Mouse (Mus musculus): ENCODE measurements around the gene Ifrd2. TPM values are rescaled to one million over a fixed set of nuclear protein-coding genes. Genes with fewer than 3 reads are reported as not detected.

Gene Ifrd2
- polyA plus RNA-seq, 1 experiment from 2014 or later, result 55.0 TPM

DNA sequence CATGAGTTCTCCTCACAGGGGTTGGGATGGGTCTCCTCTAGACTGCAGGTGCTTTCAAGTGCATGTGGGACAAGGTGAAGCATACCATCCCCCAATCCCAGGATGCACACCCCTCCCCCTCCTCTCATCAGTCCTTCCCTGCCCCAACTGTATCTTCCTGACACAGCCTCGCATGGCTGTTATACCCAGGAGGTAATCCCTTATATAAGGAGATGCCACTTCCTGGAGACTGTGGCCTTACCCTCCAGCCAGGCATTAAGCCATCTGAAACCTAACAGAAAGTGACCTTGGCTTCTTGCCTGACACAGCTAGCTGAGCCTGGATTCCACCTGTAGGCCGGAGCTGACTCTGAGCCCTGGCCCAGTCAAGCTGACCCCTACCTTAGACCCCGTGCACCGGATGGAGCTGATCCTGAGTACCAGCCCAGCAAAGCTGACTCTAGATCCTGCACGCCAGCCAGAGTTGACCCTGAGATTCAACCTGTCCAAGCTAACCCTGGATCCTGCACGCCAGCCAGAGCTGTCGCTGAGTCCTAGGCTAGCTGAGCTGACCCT lies 4.9 kb upstream of the Ifrd2 start:
- H3K36me3 ChIP-seq, result peaks cover 35% of the 10 kb centered on the region
- 0 out of 2 replicates have a peak overlapping the region, but pooled peaks have one; percentile 2 for H3K4me3 ChIP-seq
- WGBS, result 91% methylated on average over 7 of the region's 7 CpGs

DNA sequence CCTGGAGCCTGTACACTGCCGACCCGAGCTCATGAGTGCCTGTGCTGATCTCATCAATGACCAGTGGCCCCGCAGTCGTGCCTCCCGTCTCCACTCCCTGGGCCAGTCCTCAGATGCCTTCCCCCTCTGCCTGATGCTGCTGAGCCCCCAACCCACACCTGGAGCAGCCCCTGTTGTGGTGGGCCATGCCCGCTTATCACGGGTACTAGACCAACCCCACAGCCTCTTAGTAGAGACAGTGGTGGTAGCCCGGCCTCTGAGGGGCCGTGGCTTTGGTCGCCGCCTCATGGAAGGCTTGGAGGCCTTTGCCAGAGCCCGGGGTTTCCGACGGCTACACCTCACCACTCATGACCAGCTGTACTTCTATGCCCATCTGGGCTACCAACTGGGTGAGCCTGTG lies 4.3 kb upstream of the Ifrd2 start:
- WGBS, result 95% methylated on average over 14 of the region's 14 CpGs
- no peak overlapping the region for H3K27ac ChIP-seq
- H3K9me3 ChIP-seq (replicated peaks), result no peaks in the 10 kb centered on the region
- H3K27me3 ChIP-seq (ENCODE audit: low read depth, poor library complexity, severe bottlenecking), result no peaks in the 10 kb centered on the region
- H3K36me3 ChIP-seq, result peaks cover 33% of the 10 kb centered on the region
- H3K4me3 ChIP-seq, result no peak overlapping the region
- H3K4me1 ChIP-seq, result peaks cover 48% of the 10 kb centered on the region
- DNase-seq (ENCODE audit: low spot score), result no peak

More for the DNA sequence above, 4.9 kb upstream of the Ifrd2 start:
- Histone ChIP-seq H3K27me3 (ENCODE audit: low read depth, poor library complexity, severe bottlenecking) (no peaks in the 10 kb centered on the region), H3K9me3 (replicated peaks) (no peaks in the 10 kb centered on the region), H3K4me1 (peaks cover 48% of the 10 kb centered on the region), H3K27ac (no peak overlapping the region)
- DNase-seq (ENCODE audit: low spot score), result no peak

DNA sequence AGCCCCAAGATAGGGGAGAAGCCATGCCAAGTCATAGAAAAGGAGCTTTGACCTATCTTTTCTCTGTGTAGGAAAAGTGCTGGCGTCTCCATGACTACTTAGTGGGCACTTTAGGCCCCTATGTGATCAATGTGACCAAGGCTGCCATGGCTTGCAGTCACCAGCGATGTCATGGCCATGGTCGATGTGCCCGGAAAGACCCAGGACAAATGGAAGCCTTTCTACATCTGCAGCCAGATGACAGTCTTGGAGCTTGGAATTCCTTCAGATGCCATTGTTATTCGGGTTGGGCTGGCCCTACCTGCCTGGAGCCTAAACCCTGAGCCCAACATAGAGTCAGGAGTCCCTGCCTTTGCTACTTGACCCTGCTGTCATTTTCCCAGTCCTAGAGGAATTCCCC lies 938 bp upstream of the Ifrd2 start:
- H3K9me3 ChIP-seq (replicated peaks), result no peaks in the 10 kb centered on the region
- H3K36me3 ChIP-seq, result peaks cover 49% of the 10 kb centered on the region
- H3K27me3 ChIP-seq (ENCODE audit: low read depth, poor library complexity, severe bottlenecking), result no peaks in the 10 kb centered on the region
- H3K4me3 ChIP-seq, result no peak overlapping the region
- peaks cover 30% of the 10 kb centered on the region for H3K4me1 ChIP-seq
- WGBS, result 89% methylated on average over 5 of the region's 5 CpGs
- H3K27ac ChIP-seq, result peak overlapping the region; percentile 38; the same call in 1 of the 2 replicates
- DNase-seq (ENCODE audit: low spot score), result no peak

DNA sequence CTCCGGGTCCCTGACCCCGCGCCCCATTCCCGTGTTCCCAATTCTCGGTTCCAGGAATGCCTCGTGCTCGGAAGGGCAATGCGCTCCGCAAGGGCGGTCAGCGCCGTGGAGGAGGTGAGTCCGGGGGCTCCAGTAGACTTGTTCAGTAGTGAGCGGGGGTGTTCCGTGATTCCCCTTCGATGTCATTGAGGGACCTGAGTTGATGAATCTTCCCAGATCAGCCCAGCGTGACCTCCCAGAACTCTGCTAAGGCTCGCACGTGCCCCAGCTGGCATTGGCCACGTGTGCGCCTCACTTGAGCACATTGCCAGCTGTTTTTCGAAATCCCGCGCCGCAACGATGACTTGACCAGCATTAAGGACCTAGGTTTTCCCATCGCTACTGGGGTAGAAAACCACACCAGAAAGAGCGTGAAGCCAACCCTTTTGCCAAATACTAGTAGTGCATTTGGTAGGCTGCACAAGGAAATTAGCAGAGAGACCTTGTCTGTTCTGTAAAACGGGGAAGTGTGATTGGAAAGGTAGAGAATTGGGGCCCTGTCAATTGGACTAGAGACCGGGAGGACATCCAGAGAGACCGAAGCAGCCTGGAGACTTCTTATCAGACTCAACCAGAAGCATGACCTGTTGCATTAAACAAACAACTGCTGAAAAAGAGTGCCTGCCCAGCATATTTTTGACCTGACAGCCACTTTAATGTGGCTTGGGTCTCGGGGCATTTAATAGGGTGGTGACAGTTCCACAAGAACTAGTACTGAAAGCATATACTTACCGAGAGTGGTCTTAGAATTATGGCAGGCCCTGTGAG lies 594 bp downstream of the Ifrd2 start:
- peaks cover 26% of the 10 kb centered on the region for H3K4me1 ChIP-seq
- no peaks in the 10 kb centered on the region for H3K9me3 ChIP-seq (replicated peaks)
- H3K4me3 ChIP-seq, result peak overlapping the region; percentile 70
- peak overlapping the region; percentile 80 for H3K27ac ChIP-seq
- 5% methylated on average over 33 of the region's 33 CpGs for WGBS
- DNase-seq (ENCODE audit: low spot score), result no peak
- no peaks in the 10 kb centered on the region for H3K27me3 ChIP-seq (ENCODE audit: low read depth, poor library complexity, severe bottlenecking)
- H3K36me3 ChIP-seq, result peaks cover 59% of the 10 kb centered on the region

DNA sequence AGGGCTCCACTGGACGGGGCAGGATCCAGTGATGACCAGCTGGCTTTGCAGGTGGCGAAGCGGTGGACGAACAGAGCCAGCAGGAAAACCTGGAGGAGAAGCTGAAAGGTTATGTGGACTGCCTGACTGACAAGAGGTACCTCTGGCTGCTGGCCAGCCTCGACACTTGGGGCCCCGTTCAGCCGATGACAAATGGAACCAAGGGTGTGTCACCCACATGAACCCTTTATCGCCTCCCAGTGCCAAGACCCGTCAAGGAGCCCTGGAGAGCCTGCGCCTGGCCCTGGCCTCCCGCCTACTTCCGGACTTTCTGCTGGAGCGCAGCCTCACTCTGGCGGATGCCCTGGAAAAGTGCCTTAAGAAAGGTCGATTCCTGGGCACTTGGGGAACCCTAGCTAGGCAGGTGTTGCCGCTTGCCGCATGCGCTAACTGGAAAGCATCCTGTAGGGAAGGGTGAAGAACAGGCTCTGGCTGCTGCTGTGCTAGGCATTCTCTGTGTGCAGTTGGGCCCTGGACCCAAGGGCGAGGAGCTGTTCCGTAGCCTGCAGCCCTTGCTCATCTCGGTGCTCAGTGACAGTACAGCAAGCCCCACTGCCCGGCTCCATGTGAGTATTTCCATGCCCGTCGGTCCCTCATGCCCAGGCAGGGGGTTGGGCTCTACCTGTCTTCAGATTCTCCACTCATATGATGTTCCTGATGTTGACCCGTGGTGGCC lies 2.8 kb downstream of the Ifrd2 start:
- no peaks in the 10 kb centered on the region for H3K9me3 ChIP-seq (replicated peaks)
- no peaks in the 10 kb centered on the region for H3K27me3 ChIP-seq (ENCODE audit: low read depth, poor library complexity, severe bottlenecking)
- H3K27ac ChIP-seq, result no peak overlapping the region
- H3K4me3 ChIP-seq, result no peak overlapping the region
- 89% methylated on average over 25 of the region's 25 CpGs for WGBS
- H3K36me3 ChIP-seq, result peaks cover 62% of the 10 kb centered on the region
- H3K4me1 ChIP-seq, result peaks cover 39% of the 10 kb centered on the region
- no peak for DNase-seq (ENCODE audit: low spot score)

DNA sequence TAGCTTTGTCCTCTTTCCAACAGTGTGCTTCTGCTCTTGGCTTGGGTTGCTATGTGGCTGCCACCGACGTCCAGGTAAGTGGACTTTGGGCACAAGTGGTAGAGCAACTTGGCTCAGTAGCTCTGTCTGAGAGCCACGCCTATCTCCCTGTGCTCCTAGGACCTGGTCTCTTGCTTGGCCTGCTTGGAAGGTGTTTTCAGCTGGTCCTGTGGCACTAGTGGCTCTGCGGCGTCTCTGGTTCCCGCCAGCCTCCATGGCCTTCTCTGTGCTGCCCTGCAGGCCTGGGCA lies 3.3 kb downstream of the Ifrd2 start:
- WGBS, result 98% methylated on average over 6 of the region's 6 CpGs
- Histone ChIP-seq H3K27me3 (ENCODE audit: low read depth, poor library complexity, severe bottlenecking) (no peaks in the 10 kb centered on the region), H3K27ac (no peak overlapping the region), H3K4me3 (no peak overlapping the region), H3K9me3 (replicated peaks) (no peaks in the 10 kb centered on the region), H3K4me1 (peaks cover 39% of the 10 kb centered on the region), H3K36me3 (peaks cover 62% of the 10 kb centered on the region)
- DNase-seq (ENCODE audit: low spot score), result no peak

DNA sequence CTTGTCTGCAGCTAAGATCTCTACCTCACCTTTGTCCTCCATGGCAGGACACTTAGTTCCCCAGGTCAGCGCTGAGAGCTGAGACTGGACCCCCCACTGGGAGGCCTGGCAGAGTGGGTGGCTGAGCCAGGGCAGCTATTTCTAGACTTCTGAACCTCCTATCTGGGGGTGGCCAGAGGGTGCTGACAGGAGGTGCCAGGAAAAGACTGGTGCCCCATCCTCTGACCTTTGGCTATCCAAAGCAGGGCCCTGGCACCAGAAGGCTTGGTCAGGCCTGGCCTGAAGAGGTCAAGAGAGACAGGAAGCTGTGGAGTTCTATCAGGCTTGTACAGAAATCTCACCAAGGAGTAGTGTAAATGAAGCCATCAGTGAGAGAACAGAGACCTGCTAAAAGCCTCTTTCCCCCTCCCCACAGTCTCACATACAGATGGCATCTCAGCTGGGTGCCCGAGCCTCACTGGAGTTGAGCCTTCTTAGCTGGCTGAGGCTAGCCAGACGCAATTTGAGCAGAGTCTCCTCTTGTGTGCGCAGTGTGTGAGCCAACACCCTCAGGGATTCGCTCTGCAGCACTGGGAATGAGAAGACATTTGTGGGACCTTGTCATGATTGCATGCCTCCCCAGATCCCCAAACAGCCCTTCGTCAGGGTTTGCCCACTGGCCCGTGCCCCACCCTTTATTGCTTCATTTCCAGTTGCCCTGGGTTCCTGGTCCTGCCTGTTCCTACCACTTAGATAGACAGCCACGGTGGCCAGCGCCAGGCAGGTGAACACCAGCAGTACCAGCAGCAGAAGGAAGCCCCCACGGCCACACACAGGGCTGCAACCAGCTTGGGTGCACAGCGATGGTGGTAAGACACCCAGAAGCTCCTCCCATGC lies 5.9 kb downstream of the Ifrd2 start:
- WGBS, result 77% methylated on average over 11 of the region's 11 CpGs
- H3K36me3 ChIP-seq, result peaks cover 65% of the 10 kb centered on the region
- peaks cover 27% of the 10 kb centered on the region for H3K4me1 ChIP-seq
- H3K4me3 ChIP-seq, result no peak overlapping the region
- no peaks in the 10 kb centered on the region for H3K9me3 ChIP-seq (replicated peaks)
- no peaks in the 10 kb centered on the region for H3K27me3 ChIP-seq (ENCODE audit: low read depth, poor library complexity, severe bottlenecking)
- no peak overlapping the region for H3K27ac ChIP-seq
- no peak for DNase-seq (ENCODE audit: low spot score)

DNA sequence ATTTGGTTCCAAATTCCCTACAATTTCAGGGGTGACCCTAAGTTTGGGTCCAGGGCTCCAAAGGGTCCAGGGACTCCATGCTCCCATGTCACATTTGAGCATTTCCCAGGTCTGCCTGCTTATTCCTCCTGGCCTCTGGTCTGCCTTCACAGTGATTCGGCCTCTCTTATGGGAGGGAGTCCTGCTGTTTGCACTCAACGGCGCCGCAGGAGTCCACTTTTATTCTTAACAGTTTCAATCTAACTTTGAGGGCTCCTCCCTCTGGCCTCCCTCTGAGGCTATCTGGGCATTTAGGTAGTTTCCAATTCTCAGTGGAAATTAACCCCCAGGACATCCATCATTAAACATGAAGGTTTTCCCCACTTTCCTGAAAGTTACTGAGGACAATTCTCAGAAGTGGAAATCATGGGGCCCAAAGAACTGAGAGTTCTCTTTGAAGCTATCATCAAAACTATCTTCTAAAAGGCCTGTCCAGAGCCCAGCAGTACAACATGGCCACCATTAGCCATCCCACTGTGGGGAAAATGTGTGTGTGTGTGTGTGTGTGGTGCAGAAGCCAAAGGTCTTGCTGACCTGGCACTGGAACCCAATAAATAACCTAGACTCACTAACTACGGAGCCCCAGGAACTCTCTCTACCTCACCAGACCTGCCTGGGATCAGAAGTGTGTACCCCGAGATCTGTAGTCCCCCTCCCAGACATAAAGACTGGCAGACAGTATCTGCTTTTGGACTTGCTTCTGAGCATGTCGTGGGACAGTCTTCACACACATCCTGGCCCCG lies 7.0 kb downstream of the Ifrd2 start:
- Histone ChIP-seq H3K4me3 (no peak overlapping the region), H3K9me3 (replicated peaks) (no peaks in the 10 kb centered on the region), H3K27ac (no peak overlapping the region), H3K36me3 (peaks cover 59% of the 10 kb centered on the region), H3K4me1 (peaks cover 18% of the 10 kb centered on the region), H3K27me3 (ENCODE audit: low read depth, poor library complexity, severe bottlenecking) (peaks cover 5% of the 10 kb centered on the region; the same call in 1 of the 2 replicates)
- DNase-seq (ENCODE audit: low spot score), result no peak
- 82% methylated on average over 8 of the region's 8 CpGs for WGBS

DNA sequence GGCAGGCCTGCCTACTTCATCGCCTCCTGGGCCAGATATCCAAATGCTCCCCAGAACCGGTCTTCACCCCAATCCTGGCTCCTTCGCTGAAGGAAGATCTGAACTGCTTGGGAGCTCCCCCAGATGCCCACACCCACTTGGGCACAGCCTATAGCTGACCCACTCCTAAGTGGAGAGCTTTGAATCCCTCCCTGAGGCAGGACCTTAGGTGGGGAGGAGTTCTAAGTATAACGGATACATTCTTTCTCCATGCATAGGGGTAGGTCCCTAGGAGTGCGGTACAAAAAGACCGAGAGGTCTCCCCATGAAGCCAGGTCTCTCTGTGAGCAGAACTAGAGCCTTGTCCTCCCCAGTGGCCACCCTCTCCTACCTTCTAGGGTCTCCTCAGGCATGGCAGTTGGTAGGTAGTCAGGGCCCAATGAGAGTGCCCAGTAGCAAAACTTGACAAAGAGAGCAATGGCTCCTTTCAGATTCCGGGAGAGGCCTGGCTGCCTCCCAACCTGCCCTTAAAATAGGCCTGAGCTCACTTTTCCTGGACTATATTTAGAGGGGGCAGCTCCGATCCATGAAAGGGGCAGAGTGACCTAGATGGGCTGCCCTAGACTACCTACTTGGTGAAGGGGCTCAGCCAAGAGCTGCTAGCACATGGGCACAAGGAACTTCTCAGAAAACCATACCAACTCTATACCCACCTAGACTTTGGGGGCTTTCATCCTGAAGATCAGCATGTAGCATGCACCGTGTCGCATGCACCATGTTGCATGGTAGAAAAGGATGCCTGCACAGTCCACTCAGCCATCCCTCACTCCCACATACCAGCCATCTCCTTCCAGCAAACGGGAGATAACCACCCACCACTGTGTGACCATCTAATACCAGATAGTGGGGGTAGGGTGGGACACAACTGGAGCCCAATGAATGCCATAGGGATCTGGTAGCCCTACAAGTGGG lies 9.5 kb downstream of the Ifrd2 start:
- Histone ChIP-seq H3K9me3 (replicated peaks) (no peaks in the 10 kb centered on the region), H3K4me3 (no peak overlapping the region), H3K27me3 (ENCODE audit: low read depth, poor library complexity, severe bottlenecking) (peaks cover 16% of the 10 kb centered on the region; the same call in 1 of the 2 replicates), H3K36me3 (peaks cover 35% of the 10 kb centered on the region), H3K4me1 (peaks cover 26% of the 10 kb centered on the region), H3K27ac (no peak overlapping the region)
- DNase-seq (ENCODE audit: low spot score), result no peak
- WGBS, result 90% methylated on average over 11 of the region's 11 CpGs

DNA sequence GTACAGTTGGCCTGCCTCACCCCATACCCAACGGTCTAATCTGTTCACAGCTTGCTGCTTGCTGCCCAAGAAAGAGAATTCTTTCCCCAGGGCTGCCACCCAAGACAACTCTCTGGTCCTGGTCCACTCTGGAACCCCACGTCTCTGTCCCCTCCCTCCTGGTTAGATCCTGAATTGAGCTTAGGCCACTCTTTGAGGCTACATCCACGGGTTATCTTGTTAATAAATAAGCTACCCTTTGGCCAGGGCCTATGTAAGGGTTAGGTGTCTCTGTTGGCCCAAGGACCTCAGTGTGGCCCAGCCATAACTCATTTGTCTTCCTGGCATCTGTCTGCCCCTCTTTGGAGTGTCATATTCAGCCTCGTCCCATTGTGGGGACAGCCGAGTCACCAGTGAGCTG lies 10.9 kb downstream of the Ifrd2 start:
- H3K27ac ChIP-seq, result no peak overlapping the region
- WGBS, result 80% methylated on average over 5 of the region's 5 CpGs

DNA sequence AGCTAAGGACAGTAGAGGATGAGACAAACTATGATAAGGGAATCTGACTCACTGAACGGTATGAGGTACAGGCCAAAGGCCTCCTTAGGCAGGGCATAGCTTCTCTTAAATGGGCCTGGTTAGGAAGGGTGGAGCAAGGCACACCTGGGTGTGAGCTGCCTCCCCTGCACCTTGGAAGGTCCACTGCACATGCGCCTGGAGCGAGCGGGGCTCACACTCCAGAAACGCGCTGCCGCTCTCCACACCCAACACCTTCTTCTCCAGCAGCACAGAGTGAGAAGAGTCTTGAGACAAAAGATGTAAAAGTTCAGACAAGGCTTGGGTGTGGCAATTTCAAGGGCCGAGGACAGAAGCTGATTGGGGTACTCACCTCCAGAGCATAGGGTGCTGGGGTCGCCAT lies 12.0 kb downstream of the Ifrd2 start:
- Histone ChIP-seq H3K4me3 (no peak overlapping the region; the same call in 1 of the 2 replicates), H3K4me1 (peaks cover 33% of the 10 kb centered on the region), H3K9me3 (replicated peaks) (no peaks in the 10 kb centered on the region), H3K27ac (no peak overlapping the region), H3K27me3 (ENCODE audit: low read depth, poor library complexity, severe bottlenecking) (peaks cover 29% of the 10 kb centered on the region), H3K36me3 (peaks cover 9% of the 10 kb centered on the region)
- WGBS, result 86% methylated on average over 9 of the region's 9 CpGs
- no peak for DNase-seq (ENCODE audit: low spot score)

More for the DNA sequence above, 10.9 kb downstream of the Ifrd2 start:
- Histone ChIP-seq H3K36me3 (peaks cover 20% of the 10 kb centered on the region), H3K4me3 (no peak overlapping the region), H3K9me3 (replicated peaks) (no peaks in the 10 kb centered on the region), H3K27me3 (ENCODE audit: low read depth, poor library complexity, severe bottlenecking) (peaks cover 21% of the 10 kb centered on the region), H3K4me1 (peaks cover 33% of the 10 kb centered on the region)
- DNase-seq (ENCODE audit: low spot score), result no peak

All from limb, embryonic 10.5 days (tissue).